Mouse (Mus musculus) induced T-regulatory cell, adult 2 months (primary cell): ENCODE results near the gene Gps1.
"Not testable (repeated sequence)": the region's sequence is repeated elsewhere in the genome, so short reads cannot be mapped to it uniquely, and the experiment has no call there.

ENCODE experiments used
- DNase-seq: peaks from one replicate; pipeline ENCODE4 v3.0.0-alpha.2; 2012; ENCODE audit warnings: low read depth

Gene Gps1

DNA sequence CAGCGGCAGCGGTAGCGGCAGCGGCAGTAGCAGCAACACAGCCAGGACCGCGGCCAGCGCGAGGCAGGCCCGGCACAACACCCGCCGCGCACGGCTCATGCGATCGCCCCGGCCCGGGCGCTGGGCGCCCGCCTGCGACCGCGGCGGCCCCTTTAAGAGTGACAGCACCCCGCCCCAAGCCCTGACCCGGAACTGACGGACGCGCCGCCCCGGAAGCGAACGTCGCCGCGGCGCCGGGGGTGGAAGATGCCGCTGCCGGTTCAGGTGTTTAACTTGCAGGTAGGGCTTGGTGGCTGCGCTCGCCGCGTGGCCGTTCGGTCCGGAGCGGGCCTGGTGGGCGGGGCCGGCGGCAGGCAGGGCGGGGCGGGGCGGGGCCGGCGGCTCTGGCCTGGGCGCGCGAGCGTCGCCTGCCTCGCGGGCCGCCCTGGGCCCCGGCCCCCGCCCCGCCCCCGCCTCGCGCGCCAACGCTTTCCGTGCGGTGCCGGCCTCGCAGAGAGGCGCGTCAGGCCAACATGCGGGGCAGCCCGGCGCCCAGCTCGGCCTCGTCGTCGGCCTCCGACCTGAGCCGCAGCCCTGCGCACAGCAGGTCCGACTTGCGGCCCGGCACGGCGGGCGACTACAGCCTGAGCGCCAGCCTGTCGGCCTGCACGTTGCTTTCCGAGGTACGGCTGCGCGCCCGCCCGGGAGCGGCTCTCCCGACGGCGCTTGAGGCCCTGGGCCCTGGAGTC is at the start of gene Gps1, which contains the start of gene Rfng:
Gene Gps1 (plus strand): TSS at position 209 of the 728 bp plus-strand sequence.
Gene Rfng (minus strand): TSS at position 144 of the 728 bp plus-strand sequence.
- DNase-seq: peak; percentile 86

DNA sequence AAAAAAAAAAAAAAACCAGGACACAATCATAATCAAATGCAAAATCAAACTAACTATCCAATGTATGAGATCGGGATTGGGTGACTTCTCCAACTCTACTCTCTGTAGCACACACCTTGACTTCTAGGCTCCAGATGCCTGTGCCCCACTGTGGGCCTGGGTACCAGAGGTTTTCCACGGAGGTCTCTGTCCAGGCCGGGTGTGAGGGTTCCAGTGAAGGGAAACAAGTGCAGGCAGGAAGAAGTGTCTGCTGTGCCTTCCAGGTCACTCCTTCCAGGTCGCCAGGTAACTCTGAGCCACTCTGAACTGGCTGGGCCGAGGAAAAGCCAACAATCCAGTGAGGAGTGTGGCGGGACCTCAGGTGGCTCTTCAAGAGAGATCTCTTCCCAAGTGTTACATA is 47.6 kb upstream of the Gps1 start:
- DNase-seq: no peak

DNA sequence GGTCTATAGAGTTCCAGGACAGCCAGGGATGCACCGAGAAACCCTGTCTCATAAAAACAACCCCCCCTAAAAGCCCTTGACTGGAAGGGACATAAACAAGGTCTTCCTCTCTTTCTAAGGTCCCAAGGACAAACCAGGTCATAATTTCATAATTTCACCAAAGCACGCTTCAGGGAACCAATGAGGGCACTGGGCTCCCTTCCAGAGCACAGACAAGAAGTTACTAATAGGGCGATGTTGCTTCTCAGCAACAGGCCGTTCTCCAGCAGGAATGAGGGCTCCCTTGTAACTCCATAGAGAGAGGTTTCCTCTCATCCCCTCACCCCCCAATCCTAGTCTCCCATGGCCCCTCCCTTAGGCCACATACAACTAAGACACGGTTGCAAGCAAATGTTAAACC is 43.1 kb upstream of the Gps1 start:
- no peak for DNase-seq

DNA sequence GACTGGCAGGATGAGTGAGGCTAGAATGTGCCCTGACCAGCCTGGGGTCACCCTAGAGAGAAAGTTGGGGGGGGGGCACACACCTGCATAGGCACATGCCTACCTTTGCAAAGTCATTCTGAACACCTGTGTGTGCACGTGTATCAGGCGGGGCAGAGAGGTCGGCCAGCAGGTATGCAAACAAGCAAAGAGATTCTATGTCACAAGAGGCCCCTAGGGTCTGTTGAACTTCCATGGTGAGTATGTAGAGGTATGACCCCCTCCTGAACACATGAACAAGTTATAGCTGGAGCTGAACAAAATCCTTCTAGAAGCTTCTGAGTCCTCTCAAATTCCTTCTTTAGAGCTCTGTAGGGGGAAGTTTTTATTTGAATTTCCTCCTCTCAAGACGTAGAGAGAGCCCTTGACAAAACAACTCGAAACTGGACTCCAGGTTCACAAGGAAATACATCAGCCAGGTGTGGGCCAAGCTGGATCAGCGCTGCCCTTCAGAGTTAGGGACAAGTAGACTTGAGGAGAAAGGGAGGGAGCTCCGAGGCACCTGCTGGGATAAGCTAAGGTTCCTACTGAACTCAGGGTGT is 39.9 kb upstream of the Gps1 start:
- no peak for DNase-seq

DNA sequence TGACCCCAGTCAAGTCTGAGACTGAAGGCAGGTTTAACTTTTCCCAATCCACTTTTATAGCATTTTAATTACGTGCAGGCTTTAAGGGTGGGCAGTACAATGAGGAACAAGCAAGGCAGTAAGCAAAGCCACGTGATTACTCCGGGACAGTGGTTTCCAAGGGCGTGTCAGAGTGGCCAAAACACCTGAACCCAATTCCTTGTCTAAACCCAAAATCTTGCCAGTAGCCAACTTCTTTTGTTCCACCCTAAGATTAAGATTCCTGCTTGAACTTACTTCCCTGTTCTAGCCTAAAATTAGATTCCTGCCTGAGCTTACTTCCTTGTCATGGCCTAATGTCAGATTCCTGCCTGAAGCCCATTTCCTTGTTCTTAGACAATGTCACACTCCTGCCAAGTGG is 36.1 kb upstream of the Gps1 start:
- no peak for DNase-seq

DNA sequence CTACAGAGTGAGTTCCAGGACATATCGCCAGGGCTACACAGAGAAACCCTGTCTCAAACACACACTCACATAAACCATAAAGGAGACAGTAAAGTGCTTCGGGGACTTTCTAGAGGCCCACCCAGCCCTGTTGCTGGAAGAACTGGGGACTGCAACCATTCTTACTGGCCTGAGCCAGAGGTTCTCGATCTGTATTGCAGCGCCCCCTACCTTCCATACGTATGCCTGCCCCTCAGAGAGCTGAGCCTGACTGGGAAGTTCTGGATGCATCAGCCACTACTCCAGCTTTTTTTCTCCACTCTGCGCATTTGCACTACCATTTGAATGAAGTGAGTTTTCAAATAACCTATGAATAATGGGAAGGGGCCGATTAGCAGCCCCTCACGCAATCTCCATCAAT is 34.6 kb upstream of the Gps1 start:
- peak; percentile 70 for DNase-seq

DNA sequence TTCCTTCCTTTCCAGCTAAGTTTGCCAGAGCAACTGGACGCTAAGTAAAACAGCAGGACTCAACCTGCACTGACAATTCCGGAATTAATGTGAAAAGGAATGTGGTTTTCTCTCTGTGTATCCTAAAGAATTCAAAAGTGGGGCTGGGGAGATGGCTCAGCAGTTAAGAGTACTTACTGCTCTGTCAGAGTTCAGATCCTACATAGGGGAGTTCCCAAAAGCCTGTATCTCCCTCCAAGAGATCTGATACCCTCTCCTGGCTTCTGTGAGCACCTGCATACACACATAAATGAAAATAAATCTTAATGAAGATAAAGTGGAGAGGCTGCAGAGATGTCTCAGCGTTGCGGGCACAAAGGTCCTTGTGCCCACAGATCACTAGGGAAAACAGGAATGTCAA is 32.5 kb upstream of the Gps1 start:
- DNase-seq: no peak

DNA sequence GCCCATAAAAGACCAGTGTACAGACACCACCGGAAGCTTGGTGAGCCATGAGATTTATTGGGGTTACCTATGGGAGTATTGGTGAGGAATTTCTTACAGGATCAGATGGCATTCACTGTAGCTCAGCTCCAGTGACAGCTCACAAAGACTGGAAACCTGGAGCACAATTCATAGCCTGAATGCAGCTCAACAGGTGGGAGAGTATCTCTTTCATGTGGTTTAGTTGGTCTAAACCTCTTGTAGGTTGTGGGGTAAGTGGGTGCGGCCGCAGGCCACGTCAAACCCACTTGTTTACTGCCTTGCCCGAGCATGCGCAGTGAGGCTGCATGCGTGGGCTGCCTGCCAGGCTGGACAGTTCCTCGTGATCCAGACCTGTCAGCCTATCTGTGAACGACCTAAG is 23.8 kb upstream of the Gps1 start:
- no peak for DNase-seq

DNA sequence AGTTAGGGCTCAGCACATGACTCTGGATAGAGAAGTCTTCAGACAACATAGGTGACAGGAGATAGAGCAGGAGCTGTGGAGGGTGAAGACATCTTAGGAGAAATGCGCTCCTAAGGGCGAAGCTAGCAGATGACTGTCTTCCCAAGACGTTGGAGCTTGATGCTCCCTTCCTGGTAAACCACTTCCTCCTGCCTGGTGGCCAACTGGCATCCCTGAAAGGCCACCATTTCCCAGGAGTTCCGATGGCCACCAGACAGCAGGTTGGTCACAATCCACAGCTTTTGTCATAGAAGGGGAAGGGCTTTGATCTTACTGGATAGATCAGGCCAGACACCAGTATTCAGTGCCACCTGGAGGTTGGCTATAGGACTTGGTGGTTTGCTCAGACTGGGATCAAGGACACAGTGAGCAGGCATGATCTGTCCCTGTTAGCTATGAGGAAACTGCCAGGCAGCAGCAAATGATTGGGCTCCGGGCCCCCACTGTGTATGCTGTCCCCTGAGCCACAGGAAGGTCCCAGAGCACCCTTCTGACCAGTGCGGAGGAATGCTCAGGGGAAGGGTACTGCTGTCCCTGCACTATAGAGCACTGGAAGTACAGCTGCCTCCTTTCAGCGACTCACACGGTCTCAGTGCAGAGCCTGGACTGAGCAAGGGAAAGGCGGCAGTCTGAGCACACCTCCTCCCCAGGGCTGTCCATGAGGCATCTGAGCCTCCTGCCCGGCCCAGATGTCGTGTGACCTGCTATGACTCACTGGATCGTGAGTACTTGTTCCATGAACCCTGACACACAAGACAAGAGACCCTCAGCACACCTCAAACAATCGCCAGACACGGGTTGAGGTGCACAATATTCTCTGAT is 22.0 kb upstream of the Gps1 start:
- no peak for DNase-seq

DNA sequence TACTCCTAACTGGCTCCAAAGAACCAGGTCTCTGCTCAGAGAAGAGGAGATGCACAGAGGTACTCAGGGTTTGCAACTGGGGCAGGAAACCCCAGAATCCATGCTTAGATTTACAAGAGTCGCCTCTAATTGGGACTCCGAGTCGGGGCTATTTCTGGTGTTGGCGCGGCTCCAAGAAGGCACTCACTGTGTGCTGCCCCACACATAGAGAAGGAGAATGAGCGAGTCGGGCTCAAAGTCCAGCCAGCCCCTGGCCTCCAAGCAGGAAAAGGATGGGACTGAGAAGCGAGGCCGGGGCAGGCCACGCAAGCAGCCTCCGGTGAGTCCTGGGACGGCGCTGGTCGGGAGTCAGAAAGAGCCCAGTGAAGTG is 21.4 kb upstream of the Gps1 start, which contains the start of gene Hmga1b:
Gene Hmga1b (plus strand): TSS at position 123 of the 370 bp plus-strand sequence.
- DNase-seq: not testable (repeated sequence)

DNA sequence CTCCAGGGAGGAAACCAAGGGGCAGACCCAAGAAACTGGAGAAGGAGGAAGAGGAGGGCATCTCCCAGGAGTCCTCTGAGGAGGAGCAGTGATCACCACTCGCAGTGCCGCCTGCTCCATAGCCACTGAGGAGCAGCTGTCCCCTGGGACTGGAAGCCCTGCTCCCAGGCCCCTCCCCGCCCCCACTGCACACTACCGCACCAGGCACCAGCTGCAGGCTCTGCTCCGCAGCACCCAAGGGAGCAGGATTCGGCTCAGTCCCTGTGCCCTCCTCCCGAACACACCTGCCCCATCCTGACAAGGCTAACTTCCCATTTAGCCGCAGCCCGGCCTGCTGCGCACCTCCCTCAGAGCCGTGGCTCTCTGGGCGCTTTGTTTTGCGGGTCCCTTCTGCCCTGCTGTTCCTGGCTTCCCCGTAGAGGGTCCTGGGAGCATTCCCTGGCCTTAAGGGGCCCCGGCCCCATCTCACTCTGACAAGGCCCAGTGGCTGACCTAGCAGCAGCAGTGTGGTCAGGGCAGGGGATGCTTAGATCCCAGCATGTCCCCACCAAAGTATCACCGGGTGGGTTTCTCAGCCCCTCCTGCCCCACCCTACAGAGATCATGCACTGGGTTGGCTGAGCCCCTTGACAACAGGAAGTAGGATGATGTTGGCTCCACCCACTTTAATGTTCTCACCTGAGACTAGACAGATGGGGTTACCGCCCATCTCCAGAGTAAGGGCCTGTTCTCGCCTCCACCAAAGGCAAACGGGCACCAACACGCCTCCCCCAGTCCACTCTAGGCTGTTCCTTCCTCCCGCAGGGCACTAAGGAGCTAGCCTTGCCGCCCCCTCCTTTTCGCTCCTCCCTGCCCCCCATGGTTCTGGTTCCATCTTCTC is 20.7 kb upstream of the Gps1 start:
- DNase-seq: not testable (repeated sequence)

DNA sequence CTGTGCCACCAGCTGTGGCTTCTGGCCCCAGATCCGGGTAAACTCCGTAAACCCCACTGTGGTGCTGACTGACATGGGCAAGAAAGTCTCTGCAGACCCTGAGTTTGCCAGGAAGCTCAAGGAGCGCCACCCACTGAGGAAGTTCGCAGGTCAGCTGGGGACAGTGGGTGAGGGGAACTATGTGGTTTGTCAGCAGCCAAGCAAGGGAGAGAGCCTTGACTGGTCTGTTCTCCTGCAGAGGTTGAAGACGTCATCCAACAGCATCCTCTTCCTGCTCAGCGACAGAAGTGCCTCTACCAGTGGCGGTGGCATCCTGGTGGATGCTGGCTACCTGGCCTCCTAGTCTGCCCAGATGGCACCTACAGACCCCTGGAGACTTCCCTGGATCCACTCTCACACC is 17.0 kb upstream of the Gps1 start:
- DNase-seq: peak; percentile 29

DNA sequence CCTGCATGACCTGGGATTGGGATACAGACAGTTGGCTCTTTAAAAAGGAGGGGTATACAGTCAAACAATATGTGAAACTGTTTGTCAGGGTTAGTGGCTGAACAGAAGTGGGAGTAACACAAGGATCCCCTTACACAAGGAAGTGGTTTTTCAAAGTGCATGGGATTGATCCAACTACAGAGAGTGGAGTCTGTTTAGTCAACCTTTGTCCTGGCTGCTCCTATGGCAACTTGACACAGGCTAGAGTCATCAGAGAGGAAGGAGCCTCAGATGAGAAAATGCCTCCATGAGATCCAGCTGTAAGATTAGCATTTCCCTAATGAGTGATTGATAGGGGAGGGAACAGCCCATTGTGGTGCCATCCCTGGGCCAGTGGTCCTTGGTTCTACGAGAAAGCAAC is 15.9 kb upstream of the Gps1 start:
- DNase-seq: no peak

DNA sequence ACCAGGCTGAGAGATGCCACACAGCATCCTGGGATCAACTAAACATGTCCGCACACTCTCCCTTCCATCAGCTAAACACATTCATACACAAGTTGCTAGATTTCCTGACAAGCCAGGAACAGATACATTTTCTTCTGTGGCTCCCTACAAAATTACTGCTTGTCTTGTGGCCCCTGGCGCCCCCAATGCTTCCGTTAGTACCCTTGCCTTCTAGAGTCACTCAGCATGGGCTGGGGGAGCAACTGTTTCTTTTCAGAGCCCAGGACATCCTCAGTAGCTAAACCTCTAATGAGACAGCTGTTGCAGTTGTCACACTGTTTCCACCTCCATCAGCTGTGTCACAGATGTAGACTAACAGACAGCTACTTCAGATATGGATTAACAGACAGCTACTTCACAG is 11.3 kb upstream of the Gps1 start:
- no peak for DNase-seq

DNA sequence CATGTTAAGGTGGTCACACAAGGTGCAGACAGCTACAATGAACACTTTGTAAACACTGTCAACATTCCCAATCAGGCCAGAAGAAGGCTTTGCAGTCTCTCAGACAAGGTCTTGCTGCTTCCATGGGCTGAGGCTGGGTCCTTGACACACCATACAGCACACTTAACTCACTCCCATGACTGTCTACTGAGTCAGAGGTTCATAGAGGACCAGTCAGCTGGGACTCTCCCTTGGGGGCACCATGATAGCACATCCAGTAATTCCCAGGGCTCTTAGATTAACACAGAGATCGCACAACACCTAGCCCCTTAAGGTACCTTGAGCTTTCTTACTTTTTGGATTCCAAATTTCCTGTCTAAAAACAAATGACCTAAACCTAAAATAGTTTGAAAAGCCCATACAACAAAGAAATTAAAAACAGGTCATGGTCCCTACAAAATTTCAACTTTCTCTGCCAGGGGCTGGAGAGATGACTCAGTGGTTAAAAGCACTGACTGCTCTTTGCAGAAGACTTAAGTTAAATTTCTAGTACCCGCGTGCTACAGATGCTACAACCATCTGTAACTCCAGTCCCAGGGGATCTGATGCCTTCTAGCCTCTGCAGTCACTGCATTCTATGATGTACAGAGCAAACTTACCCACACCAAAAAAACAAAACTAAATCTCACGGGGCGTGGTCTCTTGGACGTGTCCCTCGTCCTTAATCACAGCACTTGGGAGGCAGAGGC is 10.4 kb upstream of the Gps1 start:
- DNase-seq: no peak

DNA sequence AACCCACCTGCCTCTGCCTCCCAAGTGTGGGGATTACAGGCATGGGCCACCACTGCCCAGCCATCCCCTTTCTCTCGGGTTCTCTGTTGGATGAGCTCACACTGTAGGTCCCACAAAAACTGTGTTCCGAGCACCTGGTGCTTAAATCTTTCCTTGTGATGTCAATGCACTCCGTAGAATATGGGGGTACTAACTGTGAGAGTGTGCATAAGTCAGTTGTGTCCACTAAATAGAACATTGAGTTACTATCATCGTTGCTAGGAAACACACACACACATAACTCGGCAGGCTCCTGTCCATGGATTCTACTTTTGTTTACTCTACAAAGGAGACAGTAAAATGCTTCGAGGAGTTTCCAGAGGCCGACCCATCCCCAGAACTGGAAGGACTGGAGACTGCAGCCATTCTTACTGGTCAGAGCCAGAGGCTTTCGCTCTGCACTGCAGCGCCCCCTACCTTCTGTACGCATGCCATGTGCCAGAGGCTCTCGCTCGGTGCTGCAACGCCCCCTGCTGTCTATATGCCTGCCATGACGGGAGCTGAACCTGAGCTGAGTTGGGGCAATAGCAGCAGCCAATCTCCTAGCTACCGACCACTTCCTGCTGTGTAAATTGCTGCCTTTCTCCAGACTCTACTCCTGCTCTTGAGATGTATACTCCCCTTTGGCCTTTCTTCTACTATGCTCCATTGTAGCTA is 8.2 kb upstream of the Gps1 start:
- peak; percentile 95 for DNase-seq

DNA sequence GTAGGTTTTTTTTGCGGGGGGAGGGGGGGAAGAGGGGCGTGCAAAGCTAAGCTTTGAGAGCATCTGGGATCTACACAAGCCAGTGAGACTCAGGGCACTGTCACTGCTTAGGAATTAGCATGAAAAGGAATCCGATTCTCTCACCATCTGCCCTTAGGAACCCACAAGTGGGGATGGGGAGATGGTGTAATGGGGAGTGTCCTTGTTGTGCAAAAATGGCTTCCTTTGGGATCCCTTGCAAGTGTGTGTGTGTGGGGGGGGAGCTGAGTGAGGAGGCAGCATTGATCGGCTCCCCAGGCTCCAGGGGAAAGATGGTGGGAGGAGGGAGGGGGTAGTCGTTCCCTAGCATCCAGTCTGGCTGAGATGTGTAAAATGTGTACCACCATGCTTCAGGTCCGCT is 6.9 kb upstream of the Gps1 start:
- DNase-seq: no peak

DNA sequence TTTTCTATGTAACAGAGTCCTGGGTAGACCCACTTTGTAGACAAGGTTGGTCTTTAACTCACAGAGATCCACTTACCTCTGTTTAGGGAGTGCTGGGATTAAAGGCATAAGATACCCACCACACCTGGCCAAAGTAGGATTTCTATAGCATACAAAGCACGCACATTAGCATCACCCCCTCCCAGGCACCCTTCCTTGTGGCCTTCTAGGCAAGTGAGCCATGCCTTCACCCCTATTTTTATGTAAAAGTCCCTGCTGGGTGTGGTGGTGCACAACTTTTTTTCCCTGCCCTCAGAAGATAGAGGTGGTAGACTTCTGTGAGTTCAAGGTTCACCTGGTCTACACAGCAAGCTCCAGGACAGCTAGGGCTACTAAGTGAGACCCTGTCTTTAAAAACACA is 4.2 kb upstream of the Gps1 start:
- no peak for DNase-seq

DNA sequence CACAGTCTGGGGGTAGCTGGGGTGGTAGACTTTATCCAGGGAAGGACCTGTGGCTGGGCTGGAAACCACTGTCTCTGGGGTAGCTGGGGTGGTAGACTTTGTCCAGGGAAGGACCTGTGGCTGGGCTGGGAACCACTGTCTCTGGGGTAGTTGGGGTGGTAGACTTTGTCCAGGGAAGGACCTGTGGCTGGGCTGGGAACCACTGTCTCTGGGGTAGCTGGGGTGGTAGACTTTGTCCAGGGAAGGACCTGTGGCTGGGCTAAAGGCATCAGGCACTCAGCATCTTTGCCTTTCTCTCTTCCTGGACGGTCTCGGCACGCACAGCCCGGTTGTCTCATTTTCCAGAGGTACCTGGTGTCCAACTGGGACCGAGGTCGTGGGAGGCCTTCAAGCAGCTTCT is 2.7 kb upstream of the Gps1 start:
- DNase-seq: not testable (repeated sequence)

DNA sequence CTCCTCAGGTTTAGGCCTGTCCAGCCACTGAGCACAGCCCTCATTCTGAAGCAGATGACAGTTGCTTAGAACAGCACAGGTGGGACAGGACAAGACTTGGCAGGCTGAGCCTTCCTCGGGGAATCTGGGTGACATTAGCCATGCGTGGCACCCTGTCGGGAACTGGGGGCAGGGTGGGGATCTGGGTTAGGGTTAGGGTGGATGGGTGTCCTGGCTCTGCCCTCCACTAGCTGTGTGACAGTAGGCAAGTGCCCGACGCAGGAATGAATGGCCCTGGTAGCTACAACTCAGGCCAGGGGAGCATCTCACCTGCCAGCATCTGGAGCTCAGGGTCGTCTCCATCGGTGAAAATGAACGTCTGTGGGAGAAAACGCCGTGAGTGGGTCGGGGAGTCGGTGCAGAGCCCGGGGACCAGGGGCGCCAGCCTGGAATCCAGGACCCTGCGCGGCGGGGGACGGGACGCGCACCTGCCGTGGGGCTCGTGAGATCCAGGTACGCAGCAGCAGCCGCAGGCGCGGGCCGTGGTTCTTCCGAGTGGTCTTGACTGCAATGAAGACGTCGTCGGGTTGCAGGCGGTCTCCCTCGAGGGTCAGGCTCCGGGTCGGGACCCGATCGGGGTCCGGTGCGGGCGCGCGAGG is 527 bp upstream of the Gps1 start:
- DNase-seq: peak; percentile 28
